Mouse (Mus musculus) lung, postnatal 14 days (tissue): Measurements from ENCODE around the gene Tvp23b.

Source experiments
- DNase-seq: peaks from one replicate; pipeline ENCODE4 v3.0.0; 2021

Tvp23b gene

GRCm38 (mm10) chr11:62879220-62880048 is at the start of gene Tvp23b:
Tvp23b (plus strand) TSS chr11:62879455.
- peak; percentile 100 for DNase-seq

DNA sequence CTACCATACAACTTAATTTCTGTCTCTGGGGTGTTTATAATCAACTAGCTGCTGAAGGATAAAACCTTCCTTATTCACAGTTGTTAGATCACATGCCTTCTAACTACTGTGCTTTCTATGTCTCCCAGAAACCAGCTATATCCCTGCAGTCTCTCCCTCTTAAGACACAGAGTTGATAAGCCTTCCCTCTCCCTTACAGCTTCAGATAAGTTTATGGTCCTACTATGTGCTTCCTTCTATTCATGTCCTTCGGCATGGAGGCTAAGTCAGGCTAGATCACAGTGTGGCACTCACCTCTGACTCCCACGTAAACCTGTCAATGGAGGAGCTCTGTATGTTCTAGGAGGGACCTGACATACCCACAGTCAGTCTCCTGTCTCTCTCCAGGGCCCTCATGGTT is 48.9 kb upstream of the Tvp23b start:
- no peak for DNase-seq

- DNase-seq: no peak
These were observed 47.3 kb upstream of the Tvp23b start for GRCm38 (mm10) chr11:62831906-62832305.

DNA sequence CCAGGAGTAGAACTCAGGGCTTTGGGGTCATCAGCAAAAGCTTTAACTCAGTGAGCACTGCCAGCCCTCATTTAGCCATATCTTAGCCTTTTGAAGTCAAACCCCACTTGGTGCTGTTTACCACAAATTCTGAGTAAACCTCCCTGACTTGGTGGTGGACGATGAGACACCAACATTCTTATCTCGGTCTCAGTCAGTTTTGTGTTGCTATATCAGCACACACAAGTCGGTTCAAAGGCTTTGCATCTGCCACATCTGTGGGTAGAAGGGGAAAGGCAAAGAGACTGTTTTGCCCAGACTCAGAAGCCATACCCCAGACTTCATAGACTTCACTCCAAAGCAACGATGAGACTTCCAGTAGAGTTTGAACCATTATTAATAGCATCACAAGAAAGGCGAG is 34.7 kb upstream of the Tvp23b start:
- DNase-seq: no peak

- no peak for DNase-seq
These were observed 33.5 kb upstream of the Tvp23b start for GRCm38 (mm10) chr11:62845730-62846129.

- DNase-seq: no peak
These were observed 32.1 kb upstream of the Tvp23b start, which contains the start of gene Fbxw10 for GRCm38 (mm10) chr11:62846961-62847654. Fbxw10 (plus strand) TSS chr11:62847069.

GRCm38 (mm10) chr11:62847655-62848191 is 31.5 kb upstream of the Tvp23b start:
- no peak for DNase-seq

DNA sequence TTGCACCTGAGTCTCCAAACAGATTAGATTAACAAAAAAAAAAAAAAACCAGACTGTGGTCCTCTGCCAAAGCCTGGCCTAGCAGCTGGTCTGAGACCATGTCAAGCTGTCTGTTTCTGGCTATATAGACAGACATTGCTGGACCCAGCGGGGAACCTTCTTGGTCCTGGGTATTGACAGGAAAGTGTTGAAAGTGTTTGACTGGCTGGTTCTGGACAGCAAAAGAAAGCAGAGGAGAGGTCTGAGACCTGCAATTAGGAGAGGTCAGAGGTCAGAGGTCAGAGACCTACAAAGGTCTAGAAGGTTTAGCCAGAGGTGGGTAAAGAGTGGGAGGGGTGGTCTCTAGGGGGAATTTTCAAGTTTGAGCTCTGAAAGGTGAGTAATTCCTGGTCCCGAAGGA is 31.0 kb upstream of the Tvp23b start:
- DNase-seq: no peak

- DNase-seq: peak; percentile 20
These were observed 28.1 kb upstream of the Tvp23b start for GRCm38 (mm10) chr11:62851199-62851598.

GRCm38 (mm10) chr11:62853334-62853733 is 25.9 kb upstream of the Tvp23b start:
- DNase-seq: no peak

GRCm38 (mm10) chr11:62865562-62865961 is 13.7 kb upstream of the Tvp23b start:
- no peak for DNase-seq

- no peak for DNase-seq
These were observed 12.6 kb upstream of the Tvp23b start for GRCm38 (mm10) chr11:62866685-62867084.

DNA sequence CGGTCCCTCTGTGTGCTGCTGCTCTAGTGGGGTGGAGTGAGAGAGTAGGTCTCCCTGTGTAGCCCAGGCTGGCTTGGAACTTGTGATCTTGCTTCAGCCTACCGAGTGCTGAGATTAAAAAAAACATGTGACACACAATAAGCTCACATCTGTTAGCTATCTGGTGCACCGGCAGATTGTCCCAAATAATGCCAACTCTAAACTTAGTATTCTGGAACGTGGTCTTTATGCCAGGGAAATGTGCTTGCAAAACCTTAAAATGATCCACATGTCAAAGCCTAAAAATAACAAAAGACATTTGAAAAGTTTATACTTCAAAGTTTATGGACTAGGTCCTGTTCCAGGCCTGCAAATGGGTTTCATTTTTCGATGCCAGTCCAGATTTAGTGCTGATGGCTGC is 10.1 kb upstream of the Tvp23b start:
- no peak for DNase-seq

DNA sequence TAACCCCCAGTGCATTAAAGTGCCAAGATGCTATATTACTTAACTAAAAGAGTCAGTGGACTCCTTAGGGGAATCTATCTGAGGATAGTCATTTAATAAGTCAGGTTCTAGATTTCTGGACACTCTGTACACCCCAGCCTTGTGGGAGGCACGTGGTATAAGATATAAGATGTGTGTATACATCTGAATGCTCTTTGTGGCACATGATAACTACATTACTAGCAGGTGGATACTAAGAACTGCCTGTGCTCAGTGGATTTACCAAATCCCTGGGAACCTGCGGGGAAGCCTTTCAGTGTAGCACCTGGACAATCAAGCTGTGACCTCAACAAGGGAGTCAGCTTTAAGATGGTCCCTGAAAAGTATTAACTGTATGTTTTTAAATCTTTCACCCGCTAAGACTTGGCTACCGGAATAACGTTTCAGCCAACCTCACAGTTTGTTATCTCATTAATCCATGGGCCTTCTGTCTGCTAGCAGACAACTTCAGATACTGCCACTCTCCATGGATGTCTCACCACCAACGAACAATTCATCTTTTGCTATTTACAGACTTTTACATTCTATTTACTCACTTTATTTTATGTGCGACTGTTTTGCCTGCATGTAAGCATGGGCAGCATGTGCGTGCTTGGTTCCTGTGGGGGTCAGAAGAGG is 9.4 kb upstream of the Tvp23b start:
- no peak for DNase-seq

GRCm38 (mm10) chr11:62873479-62873878 is 5.8 kb upstream of the Tvp23b start:
- DNase-seq: no peak

DNA sequence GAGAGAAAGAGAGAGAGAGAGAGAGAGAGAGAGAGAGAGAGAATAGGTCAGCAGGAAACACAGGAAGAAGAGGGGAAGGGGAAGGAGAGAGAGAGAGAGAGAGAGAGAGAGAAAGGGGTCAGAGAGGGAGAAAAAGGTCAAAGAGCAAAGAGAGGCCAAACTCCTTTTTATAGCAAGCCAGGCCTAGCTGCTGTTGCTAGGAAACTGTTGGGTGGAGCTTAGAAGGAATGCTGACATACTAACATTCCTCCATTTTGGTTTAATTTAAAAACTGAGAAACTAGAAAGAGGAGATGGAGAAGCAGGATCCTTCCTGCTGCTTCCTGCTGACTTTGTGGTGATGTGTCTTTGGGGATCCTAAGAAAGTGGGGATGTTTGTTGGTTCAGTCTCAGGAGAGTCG is 3.6 kb upstream of the Tvp23b start:
- DNase-seq: no peak

- no peak for DNase-seq
These were observed 2.8 kb upstream of the Tvp23b start for GRCm38 (mm10) chr11:62876445-62876844.

DNA sequence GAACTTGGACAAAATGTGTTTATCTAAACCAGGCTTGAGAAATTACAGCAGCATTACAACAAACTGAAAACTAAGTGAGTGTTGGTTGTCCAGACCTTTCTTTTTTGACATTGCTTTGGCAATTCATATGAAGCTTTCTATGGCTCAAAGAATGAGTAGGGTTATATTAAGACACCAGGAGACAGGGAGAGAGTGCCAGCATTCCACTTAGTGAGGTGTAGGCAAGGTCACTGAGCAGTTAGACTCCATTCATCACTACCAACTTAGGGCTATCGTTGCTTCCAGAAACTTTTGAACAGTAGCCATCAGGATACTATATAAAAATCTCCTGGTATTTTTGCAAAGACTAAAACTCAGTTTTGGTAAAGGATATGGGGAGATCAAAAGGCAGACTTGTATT is 1.9 kb upstream of the Tvp23b start:
- no peak for DNase-seq

DNA sequence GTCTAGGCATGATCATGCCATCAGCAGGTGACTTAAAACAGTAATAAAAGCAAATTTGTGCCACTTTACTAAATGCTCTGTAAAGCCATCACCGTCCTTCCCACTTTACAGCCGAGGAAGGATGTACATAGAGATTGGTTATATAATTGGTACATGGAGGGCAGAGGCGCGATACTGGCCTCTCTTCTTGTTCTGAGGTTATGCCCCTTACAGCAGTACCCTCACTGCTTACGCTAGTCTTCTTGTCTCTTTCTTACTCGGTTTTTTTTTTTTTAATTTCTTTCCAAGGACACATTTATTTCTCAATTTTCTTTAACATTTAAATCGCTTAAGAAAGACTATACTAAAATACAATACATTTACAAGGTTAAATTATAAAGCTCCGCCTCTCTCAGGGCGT is 527 bp upstream of the Tvp23b start:
- no peak for DNase-seq

DNA sequence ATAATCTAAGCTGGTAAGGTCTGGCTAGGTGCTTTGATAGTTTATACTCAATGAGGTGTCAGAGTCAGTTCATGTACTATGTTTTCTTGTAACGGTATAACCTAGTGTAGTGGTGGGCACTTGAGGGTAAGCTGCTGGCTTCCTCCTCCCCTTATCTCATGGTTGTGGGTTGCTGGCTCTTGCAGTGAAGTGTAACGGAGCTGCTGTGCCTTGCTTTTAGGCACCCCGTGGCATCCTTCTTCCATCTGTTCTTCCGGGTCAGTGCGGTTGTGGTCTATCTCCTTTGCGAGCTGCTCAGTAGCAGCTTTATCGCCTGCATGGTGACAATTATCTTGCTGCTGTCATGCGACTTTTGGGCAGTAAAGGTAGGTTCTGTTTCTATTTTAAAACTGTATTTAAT is 4.2 kb downstream of the Tvp23b start:
- no peak for DNase-seq

DNA sequence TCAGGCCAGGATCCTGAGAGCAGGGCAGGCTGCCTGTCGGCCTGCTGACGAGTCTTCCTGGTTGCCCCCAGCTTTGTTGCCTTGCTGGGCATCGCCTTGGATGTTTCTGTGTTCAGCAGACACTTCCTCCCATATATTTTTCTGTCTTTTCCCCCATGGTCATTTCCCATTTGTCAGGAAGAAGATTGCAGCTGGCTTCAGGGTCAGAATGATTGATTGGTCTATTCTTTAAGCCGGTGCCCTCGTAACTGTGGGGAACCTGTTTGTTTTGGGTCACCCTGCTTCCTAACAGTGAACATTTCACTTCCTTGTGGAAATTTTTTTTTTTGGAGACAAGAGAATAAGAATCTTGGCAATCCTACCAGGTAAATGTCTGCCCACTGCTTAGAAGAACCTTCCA is 6.1 kb downstream of the Tvp23b start:
- no peak for DNase-seq

DNA sequence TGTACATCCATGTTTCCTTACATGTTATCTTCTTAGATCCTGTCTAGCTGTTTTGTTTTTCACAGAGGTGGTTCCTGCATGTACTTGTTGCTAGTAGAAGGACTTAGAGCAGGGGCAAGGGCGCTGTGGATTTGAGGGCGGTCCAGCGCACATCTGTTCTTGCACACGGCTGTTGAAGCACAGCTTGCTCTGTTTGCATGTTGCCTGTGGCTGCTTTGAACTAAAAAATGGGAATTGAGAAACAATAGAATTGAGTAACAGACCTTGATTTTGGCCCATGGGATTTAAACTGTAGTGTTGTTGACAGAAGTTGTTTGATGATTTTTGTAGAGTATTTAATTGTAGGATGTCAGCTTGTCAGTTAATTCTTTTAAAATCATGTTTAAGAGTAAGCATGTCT is 11.5 kb downstream of the Tvp23b start:
- no peak for DNase-seq

- no peak for DNase-seq
These were observed 12.5 kb downstream of the Tvp23b start for GRCm38 (mm10) chr11:62891763-62892162.
